Mouse (Mus musculus) midbrain, embryonic 15.5 days (tissue): ENCODE measurements at regions not wholly inside any gene's neighbourhood (a gene's known extent, or its start where the extent isn't known, plus 50 kb on each side); places are given as distances from the start of the nearest gene placed in this dataset.
"Not testable (repeated sequence)": the region's sequence is repeated elsewhere in the genome, so short reads cannot be mapped to it uniquely, and the experiment has no call there.

Source experiments
- ATAC-seq: fragments of 200-750 bp; cut with Nextera tagmentation; replicated peaks from 2 replicates; pipeline ENCODE4 v1.8.0; 2017; ENCODE audit warnings: moderate TSS enrichment
- H3K27ac ChIP-seq: fragments of 300-500 bp; sonication (generic); 2 replicates; pipeline ENCODE4 v1.5.1; 2015; ENCODE audit warnings: mild to moderate bottlenecking, inconsistent platforms
- H3K27me3 ChIP-seq: fragments of 300-500 bp; sonication (generic); replicated peaks from 2 replicates; pipeline ENCODE4 v1.6.1; 2015; ENCODE audit warnings: inconsistent platforms
- H3K36me3 ChIP-seq: fragments of 300-500 bp; sonication (generic); replicated peaks from 2 replicates; pipeline ENCODE4 v1.6.1; 2015; ENCODE audit warnings: inconsistent platforms
- H3K4me1 ChIP-seq: fragments of 300-500 bp; sonication (generic); 2 replicates; pipeline ENCODE4 v1.6.1; 2015; ENCODE audit warnings: inconsistent platforms
- H3K4me2 ChIP-seq: fragments of 300-500 bp; sonication (generic); 2 replicates; pipeline ENCODE4 v1.6.1; 2015; ENCODE audit warnings: inconsistent platforms, mild to moderate bottlenecking, moderate library complexity
- H3K4me3 ChIP-seq: fragments of 300-500 bp; sonication (generic); 2 replicates; pipeline ENCODE4 v1.5.1; 2015; ENCODE audit warnings: mild to moderate bottlenecking, inconsistent platforms
- H3K9ac ChIP-seq: fragments of 300-500 bp; sonication (generic); 2 replicates; pipeline ENCODE4 v1.6.1; 2015; ENCODE audit warnings: mild to moderate bottlenecking, inconsistent platforms
- H3K9me3 ChIP-seq: fragments of 300-500 bp; sonication (generic); 2 replicates; pipeline ENCODE4 v1.6.1; 2016; ENCODE audit warnings: inconsistent platforms
- WGBS: fragments of 180-500 bp; shearing (Covaris S2); methylation state at CpG from one replicate; pipeline ENCODE4 v1.1.7; 2015; ENCODE audit warnings: mixed read lengths; 5-methylcytosine and 5-hydroxymethylcytosine counted together

DNA sequence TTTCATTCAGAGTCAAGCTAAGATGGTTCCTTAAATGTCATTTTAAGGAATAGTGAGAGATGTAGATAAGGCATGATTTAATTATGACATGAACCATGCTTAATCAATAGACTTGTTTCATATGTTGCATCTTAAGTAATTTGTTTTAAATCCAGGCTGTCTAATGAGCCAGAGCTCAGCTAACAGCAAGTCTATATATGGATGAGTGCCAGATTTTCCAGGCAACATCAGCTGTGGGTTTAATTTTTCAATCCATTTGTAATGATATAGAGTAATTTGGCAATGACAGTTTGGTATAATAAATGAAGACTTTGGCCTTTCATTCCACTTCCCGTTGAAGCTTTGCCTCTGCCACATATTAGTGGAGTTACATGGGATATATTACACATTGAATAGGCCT, 677.3 kb upstream of the Sorcs1 start:
- Histone ChIP-seq H3K4me2 (no peak overlapping the region), H3K9ac (no peak overlapping the region), H3K4me1 (no peaks in the 10 kb centered on the region), H3K27me3 (no peaks in the 10 kb centered on the region), H3K36me3 (no peaks in the 10 kb centered on the region), H3K9me3 (no peaks in the 10 kb centered on the region), H3K4me3 (no peak overlapping the region), H3K27ac (no peak overlapping the region)
- 70% methylated on average over 1 of the region's 1 CpGs for WGBS
- ATAC-seq: no peak

DNA sequence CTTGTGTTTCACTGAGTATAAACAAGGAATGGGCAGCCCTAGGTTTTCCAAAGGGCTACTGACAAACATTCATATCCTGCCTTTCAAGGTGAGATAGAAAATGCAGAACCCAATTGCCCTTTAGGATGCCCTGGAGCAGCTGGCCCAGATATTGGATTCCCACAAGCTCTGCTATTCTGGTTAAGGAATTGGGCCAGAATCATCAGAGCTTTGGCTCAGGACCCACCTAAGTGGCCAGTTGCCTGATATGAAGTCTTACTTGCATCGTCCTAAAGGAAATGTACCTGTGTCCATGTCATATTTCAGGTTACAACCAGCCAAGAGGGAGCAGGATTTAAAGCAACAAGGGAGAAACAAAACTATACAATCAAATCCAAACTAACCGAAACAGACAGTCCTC, 662.0 kb upstream of the Sorcs1 start:
- H3K9ac ChIP-seq: no peak overlapping the region
- H3K36me3 ChIP-seq: no peaks in the 10 kb centered on the region
- no peak overlapping the region for H3K4me3 ChIP-seq
- H3K4me2 ChIP-seq: no peak overlapping the region
- no peaks in the 10 kb centered on the region for H3K4me1 ChIP-seq
- no peak overlapping the region for H3K27ac ChIP-seq
- no peaks in the 10 kb centered on the region for H3K9me3 ChIP-seq
- no peaks in the 10 kb centered on the region for H3K27me3 ChIP-seq
- ATAC-seq: no peak
- WGBS: 91% methylated on average over 2 of the region's 2 CpGs

DNA sequence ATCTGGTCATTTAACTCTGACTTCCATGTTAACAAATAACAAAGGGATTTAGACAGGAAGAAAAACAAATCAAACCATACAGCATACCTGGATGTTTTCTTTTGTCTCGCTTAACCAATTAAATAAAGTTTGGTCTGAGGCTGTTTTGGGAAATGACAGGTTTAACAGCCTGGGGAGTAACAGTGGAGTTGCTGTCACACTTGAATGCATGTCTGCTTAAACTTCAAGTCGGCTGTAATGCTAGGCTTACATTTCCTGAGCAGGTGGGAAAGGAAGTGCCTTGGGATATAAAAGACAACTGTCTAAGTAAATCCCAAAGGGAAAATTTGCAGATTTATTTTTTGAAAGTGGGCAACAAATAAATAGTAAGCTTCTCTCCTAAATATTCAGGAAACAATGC, 651.6 kb upstream of the Sorcs1 start:
- no peaks in the 10 kb centered on the region for H3K9me3 ChIP-seq
- H3K9ac ChIP-seq: no peak overlapping the region
- H3K27ac ChIP-seq: no peak overlapping the region
- WGBS: 61% methylated on average over 2 of the region's 2 CpGs
- no peak overlapping the region for H3K4me2 ChIP-seq
- H3K36me3 ChIP-seq: no peaks in the 10 kb centered on the region
- no peaks in the 10 kb centered on the region for H3K4me1 ChIP-seq
- H3K4me3 ChIP-seq: no peak overlapping the region
- ATAC-seq: no peak
- H3K27me3 ChIP-seq: no peaks in the 10 kb centered on the region

DNA sequence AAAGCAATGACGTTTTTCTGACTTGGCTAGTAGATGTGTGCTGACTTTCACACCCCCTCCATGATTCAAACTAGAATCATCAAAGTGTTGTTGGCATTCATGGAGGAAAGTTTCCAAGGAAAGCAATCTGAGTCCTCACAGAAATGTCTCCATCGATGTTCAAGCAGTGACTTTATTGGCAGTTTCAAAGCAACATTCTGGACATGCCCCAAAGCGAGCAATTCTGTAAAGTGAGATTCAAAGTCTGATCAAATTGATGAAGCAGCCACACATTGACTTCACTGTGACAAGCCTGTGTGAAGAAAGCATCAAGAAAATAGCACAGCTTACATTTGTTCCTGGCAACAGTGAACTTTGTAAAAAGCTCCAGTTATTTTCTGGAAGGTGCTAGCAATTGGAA, 625.3 kb upstream of the Sorcs1 start:
- H3K9me3 ChIP-seq: no peaks in the 10 kb centered on the region
- no peak overlapping the region for H3K27ac ChIP-seq
- H3K9ac ChIP-seq: no peak overlapping the region
- H3K27me3 ChIP-seq: no peaks in the 10 kb centered on the region
- no peaks in the 10 kb centered on the region for H3K4me1 ChIP-seq
- H3K4me3 ChIP-seq: no peak overlapping the region
- no peaks in the 10 kb centered on the region for H3K36me3 ChIP-seq
- no peak for ATAC-seq
- no peak overlapping the region for H3K4me2 ChIP-seq
- WGBS: 72% methylated on average over 3 of the region's 3 CpGs

DNA sequence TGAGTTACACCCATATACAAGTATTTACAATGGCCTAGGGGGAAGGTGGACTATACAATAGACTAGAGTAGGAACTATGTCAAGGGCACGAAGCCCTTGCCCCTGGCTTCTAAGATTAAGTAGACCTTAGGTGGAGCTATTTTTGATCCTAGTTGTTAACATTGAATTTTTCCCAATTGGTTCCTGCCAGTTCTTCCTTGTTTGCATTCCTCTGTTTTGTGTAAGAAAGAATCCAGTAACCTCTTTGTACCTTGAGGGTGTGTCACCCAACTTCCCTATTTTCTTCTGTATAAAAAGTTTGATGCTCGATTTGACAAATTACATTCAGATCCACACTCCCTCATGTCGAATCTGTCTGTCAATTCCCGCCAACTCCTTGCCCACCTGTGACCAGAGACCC, 618.2 kb upstream of the Sorcs1 start:
- 90% methylated on average over 4 of the region's 4 CpGs for WGBS
- not testable (repeated sequence) for H3K9me3 ChIP-seq, H3K36me3 ChIP-seq, H3K9ac ChIP-seq, H3K4me3 ChIP-seq, ATAC-seq, H3K27me3 ChIP-seq, H3K4me2 ChIP-seq, H3K4me1 ChIP-seq, H3K27ac ChIP-seq

DNA sequence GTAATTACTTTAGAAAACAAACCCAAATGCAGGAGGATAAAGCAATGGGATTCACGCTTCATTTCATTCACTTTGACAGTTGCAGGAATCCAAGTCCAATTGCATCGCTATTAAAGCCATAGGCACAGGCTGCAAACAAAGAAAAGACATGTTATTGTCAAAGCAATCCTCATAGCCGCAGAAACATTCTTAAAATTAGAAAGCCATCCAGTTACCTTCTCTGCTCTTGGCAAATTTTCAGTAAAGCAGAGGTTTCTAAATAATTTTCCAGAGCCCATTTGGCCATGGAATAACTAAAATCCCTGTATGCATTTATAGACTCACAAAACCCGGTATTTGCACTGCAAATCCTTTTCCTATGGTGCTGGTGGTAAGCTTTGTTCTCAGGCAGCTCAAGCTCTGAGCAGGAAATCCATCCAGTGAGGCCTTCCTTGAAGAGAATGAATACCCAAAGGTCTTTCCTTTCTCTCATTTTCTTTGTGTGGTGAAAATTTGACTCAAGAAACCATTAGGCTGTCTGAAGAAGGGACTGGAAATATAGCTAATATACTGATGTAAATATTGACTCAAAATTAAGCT, 590.6 kb upstream of the Sorcs1 start:
- Histone ChIP-seq H3K27ac (peak overlapping the region; percentile 69), H3K4me3 (no peak overlapping the region), H3K36me3 (no peaks in the 10 kb centered on the region), H3K9ac (peak overlapping the region; percentile 12; the same call in 1 of the 2 replicates), H3K27me3 (no peaks in the 10 kb centered on the region), H3K9me3 (no peaks in the 10 kb centered on the region), H3K4me2 (peak overlapping the region; percentile 6; the same call in 1 of the 2 replicates), H3K4me1 (peaks cover 6% of the 10 kb centered on the region; the same call in 1 of the 2 replicates)
- no peak for ATAC-seq
- 13% methylated on average over 4 of the region's 4 CpGs for WGBS

DNA sequence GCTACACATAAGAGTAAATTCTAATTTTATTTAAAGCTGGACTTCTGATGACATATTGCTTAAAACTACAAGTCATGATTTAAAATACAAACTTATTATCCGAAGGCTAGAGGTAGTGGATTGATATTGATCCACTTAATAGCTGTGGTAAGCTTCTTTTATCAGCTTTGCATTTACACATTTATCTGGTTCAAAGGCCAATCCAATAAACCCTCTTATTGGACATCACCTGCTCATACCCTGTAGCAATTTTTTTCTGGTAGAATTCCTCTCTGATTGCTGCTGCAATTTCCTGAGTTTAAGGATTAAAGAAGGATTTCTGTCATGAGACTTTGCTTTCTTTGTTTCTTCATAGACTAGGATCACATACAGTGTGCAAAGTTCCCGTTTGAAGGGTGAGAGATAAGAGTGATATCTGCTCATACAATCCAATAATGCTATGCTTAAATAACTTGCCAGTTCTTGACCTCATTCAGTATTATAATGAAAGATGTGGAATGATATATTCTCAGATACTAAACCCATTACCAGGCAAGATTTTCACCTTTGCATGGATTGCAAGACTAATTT, 561.9 kb upstream of the Sorcs1 start:
- Histone ChIP-seq H3K4me2 (no peak overlapping the region), H3K9me3 (no peaks in the 10 kb centered on the region), H3K36me3 (no peaks in the 10 kb centered on the region), H3K9ac (no peak overlapping the region), H3K4me1 (no peaks in the 10 kb centered on the region), H3K27ac (no peak overlapping the region), H3K27me3 (no peaks in the 10 kb centered on the region), H3K4me3 (no peak overlapping the region)
- ATAC-seq: no peak
- WGBS: 57% methylated on average over 2 of the region's 2 CpGs

DNA sequence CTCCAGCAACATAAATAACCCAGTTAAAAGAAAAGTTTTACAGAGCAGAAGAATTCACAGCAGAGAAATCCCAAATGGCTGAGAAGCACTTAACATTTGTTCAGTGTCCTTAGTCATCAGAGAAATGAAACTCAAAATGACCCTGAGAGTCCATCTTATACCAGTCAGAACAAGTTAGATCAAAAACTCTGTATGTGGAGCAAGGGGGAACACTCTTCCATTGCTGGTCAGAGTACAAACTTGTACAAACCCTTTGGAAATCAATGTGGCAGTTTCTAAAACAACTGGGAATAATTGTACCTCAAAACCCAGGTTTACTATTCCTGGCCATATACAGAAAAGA, 559.7 kb upstream of the Sorcs1 start:
- H3K9ac ChIP-seq: no peak overlapping the region
- no peak for ATAC-seq
- H3K4me2 ChIP-seq: no peak overlapping the region
- no peak overlapping the region for H3K4me3 ChIP-seq
- H3K27ac ChIP-seq: no peak overlapping the region
- no peaks in the 10 kb centered on the region for H3K36me3 ChIP-seq
- no peaks in the 10 kb centered on the region for H3K27me3 ChIP-seq
- no peaks in the 10 kb centered on the region for H3K9me3 ChIP-seq
- H3K4me1 ChIP-seq: no peaks in the 10 kb centered on the region

DNA sequence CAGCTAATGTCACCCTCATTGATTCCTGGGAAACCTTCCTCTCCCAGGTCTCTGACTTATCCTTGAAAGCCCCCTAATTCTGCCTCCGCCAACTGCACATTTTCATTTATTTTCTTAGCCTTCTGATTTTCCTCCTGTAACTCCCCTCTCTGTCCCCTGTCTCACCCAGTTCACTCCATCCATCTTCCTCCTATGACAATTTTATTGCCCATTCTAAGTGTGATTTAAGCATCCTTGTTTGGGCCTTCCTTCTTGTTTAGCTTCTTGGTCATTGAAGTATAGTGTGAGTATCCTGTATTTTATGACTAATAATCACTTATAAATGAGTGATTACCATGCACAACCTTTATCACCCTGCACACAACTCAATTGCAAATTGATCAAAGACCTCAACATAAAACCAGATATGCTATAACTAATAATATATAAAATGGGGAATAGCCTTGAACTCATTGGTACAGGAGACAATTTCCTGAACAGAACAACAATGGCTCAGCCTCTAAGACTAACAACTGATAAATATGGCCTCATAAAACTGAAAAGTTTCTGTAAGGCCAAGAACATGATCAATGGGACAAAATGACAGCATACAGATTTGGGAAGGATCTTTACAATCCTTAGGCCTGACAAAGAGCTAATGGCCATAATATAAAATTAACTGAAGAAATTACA, 559.2 kb upstream of the Sorcs1 start:
- Histone ChIP-seq H3K27me3 (no peaks in the 10 kb centered on the region), H3K4me2 (no peak overlapping the region), H3K4me1 (no peaks in the 10 kb centered on the region), H3K9ac (no peak overlapping the region), H3K36me3 (no peaks in the 10 kb centered on the region), H3K27ac (no peak overlapping the region), H3K9me3 (no peaks in the 10 kb centered on the region), H3K4me3 (no peak overlapping the region)
- no peak for ATAC-seq
- WGBS: 88% methylated on average over 1 of the region's 1 CpGs

DNA sequence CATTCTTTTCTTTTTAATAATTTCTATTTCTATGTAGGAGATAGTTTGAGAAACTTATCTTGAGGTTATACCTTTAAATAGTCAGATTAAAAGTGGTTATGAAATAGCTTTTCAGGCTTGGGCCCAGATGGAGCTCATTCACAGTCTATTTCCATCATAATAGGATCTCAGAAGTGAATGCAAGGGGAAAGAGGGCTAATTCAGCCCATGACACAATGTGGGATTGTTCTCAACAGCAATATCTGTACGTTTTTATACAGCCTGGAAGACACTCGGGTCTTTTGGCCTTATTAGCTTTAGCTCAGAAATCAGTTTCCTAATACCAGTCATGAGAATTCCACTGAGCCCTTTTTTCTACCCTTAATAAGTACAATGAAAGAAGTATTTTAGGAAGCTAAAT, 554.1 kb upstream of the Sorcs1 start:
- no peak overlapping the region for H3K27ac ChIP-seq
- no peaks in the 10 kb centered on the region for H3K4me1 ChIP-seq
- ATAC-seq: 0 out of 2 replicates have a peak, but pooled peaks have one; percentile 45
- no peak overlapping the region for H3K4me2 ChIP-seq
- H3K36me3 ChIP-seq: no peaks in the 10 kb centered on the region
- no peaks in the 10 kb centered on the region for H3K27me3 ChIP-seq
- whole genome bisulfite sequencing: 8% methylated on average over 2 of the region's 2 CpGs
- no peak overlapping the region for H3K4me3 ChIP-seq
- H3K9ac ChIP-seq: no peak overlapping the region
- no peaks in the 10 kb centered on the region for H3K9me3 ChIP-seq

DNA sequence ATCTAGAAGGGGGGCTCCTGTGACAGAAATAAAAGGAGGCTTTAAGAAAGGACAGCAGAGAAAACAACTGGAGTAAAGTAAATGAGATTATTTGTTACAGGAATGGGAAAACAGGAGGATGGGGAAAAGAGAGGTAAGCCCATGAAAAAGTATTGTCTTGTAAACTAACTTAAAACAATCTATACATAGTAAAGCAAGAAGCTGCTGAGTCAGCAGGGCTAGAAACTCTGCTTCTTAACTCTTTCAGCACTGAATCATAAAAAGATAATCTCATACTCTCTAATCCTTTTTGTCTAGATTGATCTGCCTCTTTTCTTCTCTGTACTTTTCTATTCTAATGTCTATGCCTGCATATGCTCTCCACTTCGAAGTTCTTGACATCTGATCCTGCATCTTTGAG, 548.5 kb upstream of the Sorcs1 start:
- no peaks in the 10 kb centered on the region for H3K27me3 ChIP-seq
- no peak overlapping the region for H3K4me3 ChIP-seq
- WGBS: 20% methylated on average over 1 of the region's 1 CpGs
- H3K36me3 ChIP-seq: no peaks in the 10 kb centered on the region
- H3K9ac ChIP-seq: no peak overlapping the region
- no peak for ATAC-seq
- no peaks in the 10 kb centered on the region for H3K9me3 ChIP-seq
- no peaks in the 10 kb centered on the region for H3K4me1 ChIP-seq
- no peak overlapping the region for H3K27ac ChIP-seq
- no peak overlapping the region for H3K4me2 ChIP-seq

DNA sequence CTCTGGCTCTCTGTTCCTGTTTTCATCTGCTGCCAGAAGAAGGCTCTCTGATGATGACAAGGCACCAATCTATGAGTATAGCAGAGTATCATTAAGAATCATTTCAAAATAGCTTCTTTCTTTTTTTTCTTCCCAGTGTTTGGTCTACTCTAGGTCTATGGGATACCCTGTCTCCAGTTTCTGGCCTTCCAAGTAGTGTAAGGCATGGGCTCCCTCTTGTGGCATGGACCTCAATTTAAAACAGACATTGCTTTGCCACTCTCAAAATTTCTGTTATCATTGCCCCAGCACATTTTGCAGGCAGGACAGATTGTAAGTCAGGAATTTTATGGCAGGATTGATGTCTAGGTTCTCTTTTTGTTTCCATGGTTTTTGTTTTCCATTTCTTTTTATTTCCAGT, 522.9 kb upstream of the Sorcs1 start:
- Histone ChIP-seq H3K9me3 (no peaks in the 10 kb centered on the region), H3K36me3 (no peaks in the 10 kb centered on the region), H3K9ac (no peak overlapping the region), H3K4me2 (no peak overlapping the region), H3K27me3 (no peaks in the 10 kb centered on the region), H3K4me1 (no peaks in the 10 kb centered on the region), H3K4me3 (no peak overlapping the region), H3K27ac (no peak overlapping the region)
- ATAC-seq: no peak
